Mouse (Mus musculus) heart, postnatal 0 days (tissue): ENCODE data around the gene Gars. TPM values are rescaled to one million over a fixed set of nuclear protein-coding genes. Genes with fewer than 3 reads are reported as not detected.

Source experiments
- ATAC-seq: fragments of 200-750 bp; cut with Nextera tagmentation; 2 replicates; pipeline ENCODE4 v1.8.0; 2017; ENCODE audit warnings: low read depth, moderate number of reproducible peaks, moderate library complexity; ENCODE audit not compliant: insufficient read depth
- DNase-seq: peaks from one replicate; pipeline ENCODE4 v3.0.0-alpha.2; 2016; ENCODE audit warnings: low spot score
- H3K27ac ChIP-seq: fragments of 300-500 bp; sonication (generic); 2 replicates; pipeline ENCODE4 v1.5.1; 2014; ENCODE audit warnings: low read depth, mild to moderate bottlenecking
- H3K27me3 ChIP-seq: fragments of 300-500 bp; sonication (generic); 2 replicates; pipeline ENCODE4 v1.6.1; 2014; ENCODE audit warnings: low read length, mixed read lengths; ENCODE audit not compliant: control insufficient read depth, insufficient read depth
- H3K36me3 ChIP-seq: fragments of 300-500 bp; sonication (generic); replicated peaks from 2 replicates; pipeline ENCODE4 v1.6.1; 2014; ENCODE audit warnings: low read length, mixed read lengths; ENCODE audit not compliant: control insufficient read depth, insufficient read depth
- H3K4me1 ChIP-seq: fragments of 300-500 bp; sonication (generic); 2 replicates; pipeline ENCODE4 v1.6.1; 2014; ENCODE audit warnings: antibody characterized with exemption; ENCODE audit not compliant: control insufficient read depth, insufficient read depth
- H3K4me2 ChIP-seq: fragments of 300-500 bp; sonication (generic); 2 replicates; pipeline ENCODE4 v1.6.1; 2014; ENCODE audit warnings: low read depth, mild to moderate bottlenecking, low read length, moderate library complexity
- H3K4me3 ChIP-seq: fragments of 300-500 bp; sonication (generic); 2 replicates; pipeline ENCODE4 v1.5.1; 2014; ENCODE audit warnings: low read depth, low read length
- H3K9ac ChIP-seq: fragments of 300-500 bp; sonication (generic); replicated peaks from 2 replicates; pipeline ENCODE4 v1.6.1; 2014; ENCODE audit warnings: low read depth, low read length, mixed read lengths
- H3K9me3 ChIP-seq: fragments of 300-500 bp; sonication (generic); replicated peaks from 2 replicates; pipeline ENCODE4 v1.6.1; 2016; ENCODE audit warnings: low read length; ENCODE audit not compliant: control insufficient read depth
- CTCF ChIP-seq: IDR thresholded peaks from 2 replicates; pipeline ENCODE4 v1.5.1; 2016; ENCODE audit warnings: antibody characterized with exemption, control low read depth, low read depth
- EP300 ChIP-seq: IDR thresholded peaks from 2 replicates; pipeline ENCODE4 v1.6.1; 2016; ENCODE audit warnings: antibody characterized with exemption, low read depth
- WGBS: fragments of 180-500 bp; shearing (Covaris S2); extraction: QIAGEN DNeasy Blood & Tissue Kit; methylation state at CpG from one replicate; pipeline ENCODE4 v1.1.7; 2014; 5-methylcytosine and 5-hydroxymethylcytosine counted together
- polyA plus RNA-seq: library from polyadenylated mRNA; unstranded; fragments of >200 nt; fragmentation: Nextera tagmentation; extraction: Ambion mirVana; gene quantifications from 2 replicates; pipeline ENCODE4 v1.2.1, GENCODE M21; 2015
- total RNA-seq: library from RNA; depleted of rRNA; stranded (reverse); fragments of >200 nt; gene quantifications from 2 replicates; pipeline ENCODE4 v1.2.3, GENCODE M21; 2014; ENCODE audit warnings: low replicate concordance

Gene Gars
- total and polyA plus RNA-seq, 2 experiments from 2014 or later: 81.5 to 105 TPM

GRCm38 (mm10) chr6:55063793-55064476 lies 26.1 kb downstream of the Gars start:
- Histone ChIP-seq H3K27me3 (no peaks in the 10 kb centered on the region), H3K4me3 (no peak overlapping the region), H3K27ac (no peak overlapping the region), H3K4me2 (no peak overlapping the region), H3K36me3 (peaks cover 94% of the 10 kb centered on the region), H3K9ac (no peak overlapping the region), H3K4me1 (no peaks in the 10 kb centered on the region), H3K9me3 (no peaks in the 10 kb centered on the region)
- ATAC-seq (no peak), DNase-seq (no peak)
- WGBS: 81% methylated on average over 9 of the region's 9 CpGs
- TF ChIP-seq EP300: no peak
- TF ChIP-seq CTCF: no peak

- ATAC-seq: no peak
- no peak for DNase-seq
- no peak overlapping the region for H3K4me2 ChIP-seq
- TF ChIP-seq EP300 (no peak), CTCF (no peak)
- peaks cover 96% of the 10 kb centered on the region for H3K36me3 ChIP-seq
- WGBS: 81% methylated on average over 7 of the region's 7 CpGs
- no peak overlapping the region for H3K9ac ChIP-seq
- no peaks in the 10 kb centered on the region for H3K4me1 ChIP-seq
- no peak overlapping the region for H3K27ac ChIP-seq
- H3K27me3 ChIP-seq: no peaks in the 10 kb centered on the region
- no peaks in the 10 kb centered on the region for H3K9me3 ChIP-seq
- no peak overlapping the region for H3K4me3 ChIP-seq
Observed at GRCm38 (mm10) chr6:55064477-55064827, 26.6 kb downstream of the Gars start.

GRCm38 (mm10) chr6:55065903-55066302 lies 28.1 kb downstream of the Gars start:
- no peak overlapping the region for H3K4me2 ChIP-seq
- TF ChIP-seq CTCF (no peak), EP300 (no peak)
- no peaks in the 10 kb centered on the region for H3K9me3 ChIP-seq
- peaks cover 90% of the 10 kb centered on the region for H3K36me3 ChIP-seq
- 93% methylated on average over 2 of the region's 2 CpGs for WGBS
- H3K4me3 ChIP-seq: no peak overlapping the region
- no peak for ATAC-seq
- no peak overlapping the region for H3K9ac ChIP-seq
- no peaks in the 10 kb centered on the region for H3K27me3 ChIP-seq
- no peak for DNase-seq
- H3K4me1 ChIP-seq: no peaks in the 10 kb centered on the region
- no peak overlapping the region for H3K27ac ChIP-seq

- WGBS: 95% methylated on average over 4 of the region's 4 CpGs
- DNase-seq (no peak), ATAC-seq (no peak)
- Histone ChIP-seq H3K4me1 (no peaks in the 10 kb centered on the region), H3K9ac (no peak overlapping the region), H3K4me2 (no peak overlapping the region), H3K4me3 (no peak overlapping the region), H3K27ac (no peak overlapping the region), H3K9me3 (no peaks in the 10 kb centered on the region), H3K36me3 (peaks cover 84% of the 10 kb centered on the region), H3K27me3 (no peaks in the 10 kb centered on the region)
- TF ChIP-seq CTCF: no peak
- TF ChIP-seq EP300: no peak
Observed at GRCm38 (mm10) chr6:55076561-55077255, 38.9 kb downstream of the Gars start.

- Histone ChIP-seq H3K27me3 (no peaks in the 10 kb centered on the region), H3K4me2 (no peak overlapping the region), H3K4me1 (no peaks in the 10 kb centered on the region), H3K9ac (no peak overlapping the region), H3K4me3 (no peak overlapping the region), H3K9me3 (no peaks in the 10 kb centered on the region), H3K27ac (no peak overlapping the region), H3K36me3 (peaks cover 44% of the 10 kb centered on the region)
- no peak for DNase-seq
- TF ChIP-seq CTCF (no peak), EP300 (no peak)
- WGBS: 89% methylated on average over 3 of the region's 3 CpGs
- ATAC-seq: no peak
Observed at GRCm38 (mm10) chr6:55081379-55081778, 43.6 kb downstream of the Gars start.
